ENCODE assay signal across 7 mouse cellular contexts in genomic region chr5:129782211-129782610, GRCm38 (mm10). TPM values are rescaled to one million over a fixed set of nuclear protein-coding genes. Genes with fewer than 3 reads are reported as not detected.
DNase-seq lines count a peak whose midpoint lies in the region; ATAC-seq and TF ChIP-seq lines count a peak whose summit lies in the region.

No protein-coding gene starts in this region.

- peak; percentile 71 for TF ChIP-seq CTCF in hindbrain, postnatal 0 days (IDR thresholded peaks at IDR 0.05; ENCODE audit: low read depth)
- peak; percentile 27; the same call in 1 of the 2 replicates for TF ChIP-seq CTCF in bone marrow, adult 2 months (IDR thresholded peaks at IDR 0.05; ENCODE audit: control insufficient read depth, insufficient read depth, low read length)
- TF ChIP-seq CTCF in stomach, postnatal 0 days (IDR thresholded peaks at IDR 0.05; ENCODE audit: low read depth) = peak; percentile 79

- H3K9me3 ChIP-seq in hindbrain, postnatal 0 days (ENCODE audit: low read length) = no peaks in the 10 kb centered on the region
- no peaks in the 10 kb centered on the region for H3K9me3 ChIP-seq in hindbrain, embryonic 12.5 days (replicated peaks)
- no peaks in the 10 kb centered on the region for H3K9me3 ChIP-seq in stomach, postnatal 0 days (ENCODE audit: control insufficient read depth, low read length)

- TF ChIP-seq POLR2A in bone marrow, adult 2 months (IDR thresholded peaks at IDR 0.05; ENCODE audit: borderline replicate concordance, control insufficient read depth, low read depth, low read length) = no peak

- 53% methylated on average over 3 of the region's 3 CpGs for WGBS in hindbrain, postnatal 0 days
- 53% methylated on average over 3 of the region's 3 CpGs for WGBS in hindbrain, embryonic 12.5 days
- 31% methylated on average over 3 of the region's 3 CpGs for WGBS in bone marrow, adult 2 months
- WGBS in stomach, postnatal 0 days = 39% methylated on average over 3 of the region's 3 CpGs

- TF ChIP-seq EP300 in stomach, postnatal 0 days (optimal IDR thresholded peaks at IDR 0.05) = no peak

- no peaks in the 10 kb centered on the region for H3K27me3 ChIP-seq in hindbrain, postnatal 0 days (ENCODE audit: insufficient read depth, low read length)
- no peaks in the 10 kb centered on the region; the same call in 1 of the 2 replicates for H3K27me3 ChIP-seq in hindbrain, embryonic 12.5 days
- no peaks in the 10 kb centered on the region for H3K27me3 ChIP-seq in stomach, postnatal 0 days (ENCODE audit: control insufficient read depth, insufficient read depth, low read length)

- DNase-seq in hindbrain, postnatal 0 days (ENCODE audit: low spot score) = peak; percentile 31
- DNase-seq in right cerebral cortex, adult 2 months (ENCODE audit: low spot score in 2 of 2) = peak; percentile 21 to 43
- no peak for DNase-seq in right cerebral cortex, postnatal 14 days
- DNase-seq in stomach, postnatal 0 days (ENCODE audit: low spot score) = peak; percentile 44
- no peak for DNase-seq in gastrocnemius, postnatal 25 days

- H3K4me3 ChIP-seq in hindbrain, postnatal 0 days (ENCODE audit: low read length) = no peak overlapping the region
- H3K4me3 ChIP-seq in hindbrain, embryonic 12.5 days = no peak overlapping the region
- no peak overlapping the region for H3K4me3 ChIP-seq in bone marrow, adult 2 months (replicated peaks; ENCODE audit: control insufficient read depth, low read depth, low read length)
- no peak overlapping the region for H3K4me3 ChIP-seq in stomach, postnatal 0 days (ENCODE audit: low read depth, low read length)

- no peak overlapping the region for H3K9ac ChIP-seq in hindbrain, postnatal 0 days (replicated peaks; ENCODE audit: low read length)
- H3K9ac ChIP-seq in hindbrain, embryonic 12.5 days = no peak overlapping the region
- H3K9ac ChIP-seq in stomach, postnatal 0 days (ENCODE audit: low read length) = no peak overlapping the region

- no peak for ATAC-seq in hindbrain, postnatal 0 days
- ATAC-seq in hindbrain, embryonic 12.5 days (ENCODE audit: low FRiP score) = no peak
- ATAC-seq in stomach, postnatal 0 days (ENCODE audit: low FRiP score, low TSS enrichment) = no peak

- H3K4me2 ChIP-seq in hindbrain, postnatal 0 days (ENCODE audit: low read depth, low read length) = no peak overlapping the region
- H3K4me2 ChIP-seq in hindbrain, embryonic 12.5 days (replicated peaks) = no peak overlapping the region
- H3K4me2 ChIP-seq in stomach, postnatal 0 days (replicated peaks; ENCODE audit: low read depth) = no peak overlapping the region

- H3K4me1 ChIP-seq in hindbrain, postnatal 0 days (ENCODE audit: insufficient read depth, low read length) = peaks cover 3% of the 10 kb centered on the region; the same call in 1 of the 2 replicates
- H3K4me1 ChIP-seq in hindbrain, embryonic 12.5 days = peaks cover 15% of the 10 kb centered on the region
- H3K4me1 ChIP-seq in bone marrow, adult 2 months (ENCODE audit: control insufficient read depth, insufficient read depth, low read length) = no peaks in the 10 kb centered on the region; the same call in 1 of the 2 replicates
- no peaks in the 10 kb centered on the region for H3K4me1 ChIP-seq in stomach, postnatal 0 days (replicated peaks; ENCODE audit: control insufficient read depth, insufficient read depth)

- H3K27ac ChIP-seq in hindbrain, postnatal 0 days = no peak overlapping the region
- no peak overlapping the region for H3K27ac ChIP-seq in hindbrain, embryonic 12.5 days
- H3K27ac ChIP-seq in bone marrow, adult 2 months (ENCODE audit: control insufficient read depth, insufficient read depth, low read depth, low read length, poor library complexity) = no peak overlapping the region
- no peak overlapping the region for H3K27ac ChIP-seq in stomach, postnatal 0 days (replicated peaks)

- no peaks in the 10 kb centered on the region for H3K36me3 ChIP-seq in hindbrain, postnatal 0 days (ENCODE audit: insufficient read depth, low read length)
- no peaks in the 10 kb centered on the region for H3K36me3 ChIP-seq in hindbrain, embryonic 12.5 days
- H3K36me3 ChIP-seq in stomach, postnatal 0 days (ENCODE audit: control insufficient read depth, insufficient read depth, low read length) = no peaks in the 10 kb centered on the region

RNA-seq across cellular contexts. Expression of gene Psph, which starts 5.0 kb away (rescaled TPM):
- 28.3 and 31.0 TPM in 2 replicates for total RNA-seq in hindbrain, postnatal 0 days (2014; rRNA removed)
- 55.3 and 58.1 TPM in 2 replicates for polyA plus RNA-seq in hindbrain, postnatal 0 days (2015; fragmentation: Nextera tagmentation; extraction: Ambion mirVana)
- 35.3 and 36.4 TPM in 2 replicates for polyA plus RNA-seq in hindbrain, embryonic 12.5 days (2016; fragmentation: Nextera tagmentation; extraction: Ambion mirVana)
- 4.3 and 11.1 TPM in 2 replicates for polyA plus RNA-seq in bone marrow, adult 2 months (2011; ENCODE audit: insufficient read depth, insufficient read length, low replicate concordance, missing spikeins)
- 28.8 and 31.1 TPM in 2 replicates for polyA plus RNA-seq in stomach, postnatal 0 days (2015; fragmentation: Nextera tagmentation; extraction: Ambion mirVana)
- 10 to 100 TPM; 11.6 to 12.3 TPM for total RNA-seq in gastrocnemius, postnatal 25 days (2021)

RNA-seq across cellular contexts. Expression of gene Nipsnap2, which starts 57.3 kb away (rescaled TPM):
- 72.3 and 75.7 TPM in 2 replicates for total RNA-seq in hindbrain, postnatal 0 days (2014; rRNA removed)
- 115 and 125 TPM in 2 replicates for polyA plus RNA-seq in hindbrain, postnatal 0 days (2015; fragmentation: Nextera tagmentation; extraction: Ambion mirVana)
- polyA plus RNA-seq in hindbrain, embryonic 12.5 days (2016; fragmentation: Nextera tagmentation; extraction: Ambion mirVana) = 81.7 and 94.6 TPM in 2 replicates
- 18.7 and 24.9 TPM in 2 replicates for polyA plus RNA-seq in bone marrow, adult 2 months (2011; ENCODE audit: insufficient read depth, insufficient read length, low replicate concordance, missing spikeins)
- polyA plus RNA-seq in stomach, postnatal 0 days (2015; fragmentation: Nextera tagmentation; extraction: Ambion mirVana) = 87.1 and 92.5 TPM in 2 replicates
- 100 to 1,000 TPM; 510 to 555 TPM for total RNA-seq in gastrocnemius, postnatal 25 days (2021)

Comparison
In these comparisons a context has a peak if more than half of its experiments do, and no peak if none do; other contexts are left out.
1. DNase-seq: peak in hindbrain, postnatal 0 days (single experiment), right cerebral cortex, adult 2 months (2 of 2) and stomach, postnatal 0 days (single experiment); none in right cerebral cortex, postnatal 14 days (single experiment) and gastrocnemius, postnatal 25 days (single experiment).
2. CTCF ChIP-seq: peak in every context shown above with its lines; median percentile 79 in stomach, postnatal 0 days; 71 in hindbrain, postnatal 0 days; 27 in bone marrow, adult 2 months.